Mouse (Mus musculus) adipocyte (in vitro differentiated cells): Measurements from ENCODE around the gene S100a7a.

ENCODE experiments used
- DNase-seq: peaks from one replicate; pipeline ENCODE4 v3.0.0-alpha.2; 2016; ENCODE audit warnings: low spot score

Gene S100a7a

DNA sequence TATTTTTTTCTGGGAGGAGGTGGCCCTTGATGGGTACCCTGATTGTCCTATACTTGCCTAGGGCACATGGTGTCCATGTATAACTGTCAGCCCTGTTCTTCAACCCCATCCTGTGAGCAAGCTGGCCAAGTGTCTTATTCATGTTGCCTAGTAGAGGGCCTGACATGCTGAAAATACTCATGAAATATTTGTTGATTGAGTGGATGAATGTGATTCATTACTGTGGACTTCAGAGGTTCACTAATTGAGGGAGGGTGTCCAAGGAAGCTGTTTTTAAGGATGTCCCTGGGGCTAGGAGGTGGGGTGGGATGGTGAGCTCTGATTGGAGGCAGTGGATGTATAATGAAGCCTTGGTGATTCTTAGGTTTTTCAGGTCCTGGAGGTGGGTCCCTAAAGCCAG lies at the start of gene S100a7a:
Gene S100a7a (plus strand): TSS at position 301 of the 400 bp plus-strand sequence.
- DNase-seq = no peak

DNA sequence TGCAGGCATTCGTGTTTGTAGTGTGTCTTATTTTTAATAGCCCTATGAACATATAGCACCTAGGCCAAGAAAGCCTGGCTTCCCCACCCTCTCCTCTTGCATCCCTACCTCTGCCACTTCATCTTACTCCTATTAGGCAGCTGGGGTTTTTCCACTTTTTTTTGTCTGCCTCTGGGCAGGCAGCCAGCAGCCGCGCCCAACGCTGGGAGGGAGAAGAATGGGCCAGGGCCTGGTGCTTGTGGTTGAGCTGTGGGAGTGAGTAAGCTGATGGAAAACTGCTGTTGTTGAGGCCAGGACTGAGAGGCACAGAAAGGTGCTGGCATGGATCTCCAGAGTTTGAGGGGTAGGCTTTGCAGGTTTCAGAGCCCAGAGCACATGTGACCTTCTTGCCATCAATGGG lies 49.4 kb upstream of the S100a7a start:
- peak; percentile 89 for DNase-seq

DNA sequence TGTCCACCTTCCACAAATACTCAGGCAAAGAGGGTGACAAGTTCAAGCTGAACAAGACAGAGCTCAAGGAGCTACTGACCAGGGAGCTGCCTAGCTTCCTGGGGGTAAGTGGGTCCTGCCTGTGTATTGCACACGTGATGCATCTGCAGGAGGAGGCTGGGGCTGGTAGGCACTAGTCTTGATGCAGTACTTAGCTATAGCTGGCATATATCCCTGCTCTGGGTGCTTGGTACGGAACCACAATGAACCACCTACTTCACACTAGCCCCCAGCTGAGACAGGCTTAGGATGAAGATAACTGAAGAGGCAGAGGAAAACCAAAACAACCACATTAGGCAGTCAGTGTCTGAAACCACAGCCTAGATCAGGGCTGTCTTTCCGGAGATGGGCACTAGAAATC lies 48.8 kb upstream of the S100a7a start:
- DNase-seq = no peak

DNA sequence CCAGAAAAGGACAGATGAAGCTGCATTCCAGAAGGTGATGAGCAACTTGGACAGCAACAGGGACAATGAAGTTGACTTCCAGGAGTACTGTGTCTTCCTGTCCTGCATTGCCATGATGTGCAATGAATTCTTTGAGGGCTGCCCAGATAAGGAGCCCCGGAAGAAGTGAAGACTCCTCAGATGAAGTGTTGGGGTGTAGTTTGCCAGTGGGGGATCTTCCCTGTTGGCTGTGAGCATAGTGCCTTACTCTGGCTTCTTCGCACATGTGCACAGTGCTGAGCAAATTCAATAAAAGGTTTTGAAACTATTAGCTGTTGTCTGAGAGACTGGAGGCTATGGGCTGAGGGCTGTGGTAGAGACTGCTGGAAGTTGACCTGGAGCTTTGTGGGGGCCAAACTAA lies 48.1 kb upstream of the S100a7a start:
- DNase-seq = no peak

DNA sequence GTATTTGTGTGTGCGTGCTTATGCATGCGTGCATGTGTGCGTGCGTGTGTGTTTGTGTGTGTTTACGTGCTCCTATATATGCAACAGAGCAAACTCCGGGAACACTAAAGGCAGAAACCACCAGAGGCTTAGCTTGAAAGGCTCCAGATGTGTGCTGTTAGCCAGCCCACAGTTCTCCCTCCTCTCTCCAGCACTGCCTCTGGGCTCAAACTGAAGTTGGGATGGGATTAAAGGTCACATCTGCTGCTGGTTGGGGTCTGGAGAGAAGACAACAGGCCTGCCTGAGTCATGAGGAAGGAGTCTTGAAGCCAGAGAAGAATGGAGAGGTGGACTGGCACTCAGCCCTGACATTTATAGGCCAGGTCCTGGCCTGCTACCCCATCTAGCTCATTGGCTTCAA lies 47.6 kb upstream of the S100a7a start:
- peak; percentile 63 for DNase-seq

DNA sequence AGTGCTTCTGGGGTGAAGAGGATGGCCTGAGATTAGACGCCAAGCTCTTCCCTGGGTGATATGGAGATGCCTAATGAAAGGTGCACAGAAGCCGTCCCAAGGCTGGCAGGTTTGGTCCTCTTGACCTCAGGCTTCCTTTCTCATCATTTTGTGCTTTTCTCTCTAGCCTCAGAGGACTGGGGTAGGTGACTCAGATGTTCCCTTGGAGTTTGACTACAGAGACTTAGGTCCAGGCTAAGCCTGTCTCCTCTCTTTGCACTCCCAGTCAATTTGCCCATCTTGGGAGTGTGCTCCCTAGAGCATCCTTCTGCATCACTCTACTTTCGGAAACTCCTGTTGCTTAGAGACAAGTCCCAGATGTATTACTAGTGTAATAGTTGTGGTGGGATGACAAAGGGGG lies 46.5 kb upstream of the S100a7a start:
- DNase-seq = no peak

DNA sequence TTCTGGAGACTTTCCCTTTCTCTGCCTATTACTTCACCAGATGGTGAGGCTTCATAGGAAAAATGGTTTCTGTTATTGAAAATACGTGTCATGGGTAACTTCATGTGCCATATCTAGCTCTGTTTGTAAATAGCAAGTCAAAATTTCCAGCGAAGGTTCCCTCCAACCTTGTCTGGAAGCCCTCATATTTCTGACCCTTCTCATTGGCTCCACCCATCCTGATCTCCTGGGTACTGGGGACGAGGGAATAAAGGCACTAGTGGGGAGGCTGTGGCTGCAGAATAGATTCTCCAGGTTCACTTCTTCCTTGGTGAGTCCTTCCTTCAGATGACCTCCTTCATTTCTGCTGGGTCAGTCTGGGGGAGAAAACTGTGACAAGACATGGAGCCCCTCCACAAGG lies 45.6 kb upstream of the S100a7a start, which contains the start of gene S100a5:
Gene S100a5 (plus strand): TSS at position 301 of the 400 bp plus-strand sequence.
- DNase-seq = no peak

DNA sequence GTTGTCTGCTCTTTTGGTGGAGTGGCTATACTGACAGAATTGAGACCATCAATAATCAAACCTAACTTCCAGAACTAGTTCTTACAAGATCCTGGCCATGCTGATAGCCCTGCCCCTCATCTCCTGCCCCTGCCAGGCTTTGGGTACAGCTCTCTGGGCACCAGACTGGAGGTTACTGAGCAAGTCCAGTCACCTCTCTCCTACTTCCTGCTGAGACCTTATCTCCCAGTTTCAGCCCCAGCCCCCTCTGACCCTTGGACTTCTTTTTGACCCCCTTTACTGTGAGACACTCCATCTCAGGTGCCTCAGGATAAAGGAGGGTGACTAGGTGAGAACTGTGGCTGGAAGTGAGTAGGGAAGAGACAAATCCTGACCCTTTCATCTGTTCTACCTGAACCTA lies 44.7 kb upstream of the S100a7a start:
- no peak for DNase-seq

DNA sequence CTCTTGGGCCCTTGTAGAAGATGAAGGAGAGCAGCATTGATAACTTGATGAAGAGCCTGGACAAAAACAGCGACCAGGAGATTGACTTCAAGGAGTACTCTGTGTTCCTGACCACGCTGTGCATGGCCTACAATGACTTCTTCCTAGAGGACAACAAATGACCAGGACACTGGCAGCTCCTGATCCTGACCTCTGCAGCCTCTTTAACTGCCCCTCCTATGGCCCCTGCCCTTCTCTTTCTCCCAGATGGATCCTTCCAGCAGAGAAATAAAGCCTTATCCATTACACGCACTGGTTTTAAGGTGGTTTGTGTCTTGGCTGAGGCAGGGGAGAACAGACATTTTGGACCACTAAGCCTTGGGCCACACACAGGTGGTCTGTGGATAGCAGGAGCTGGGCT lies 42.3 kb upstream of the S100a7a start:
- no peak for DNase-seq

DNA sequence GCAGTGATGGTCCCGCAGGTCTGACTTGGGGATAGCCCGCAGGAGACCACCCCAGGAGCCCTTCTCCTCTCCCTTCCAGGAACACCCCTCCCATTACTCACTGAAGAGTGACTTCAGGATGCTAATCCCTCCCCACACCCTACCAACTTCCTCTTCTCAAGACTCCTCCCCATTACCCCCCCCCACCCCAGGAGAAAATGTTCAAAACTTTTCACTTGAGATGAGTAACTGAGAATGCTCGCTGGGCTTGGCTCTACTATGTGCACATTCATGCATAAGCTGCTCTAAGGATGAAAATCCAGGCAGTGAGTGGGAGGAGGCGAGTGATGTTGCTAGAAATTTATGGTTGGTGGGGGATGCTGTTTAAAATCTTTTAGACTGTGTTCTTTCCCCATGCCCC lies 41.8 kb upstream of the S100a7a start:
- no peak for DNase-seq

DNA sequence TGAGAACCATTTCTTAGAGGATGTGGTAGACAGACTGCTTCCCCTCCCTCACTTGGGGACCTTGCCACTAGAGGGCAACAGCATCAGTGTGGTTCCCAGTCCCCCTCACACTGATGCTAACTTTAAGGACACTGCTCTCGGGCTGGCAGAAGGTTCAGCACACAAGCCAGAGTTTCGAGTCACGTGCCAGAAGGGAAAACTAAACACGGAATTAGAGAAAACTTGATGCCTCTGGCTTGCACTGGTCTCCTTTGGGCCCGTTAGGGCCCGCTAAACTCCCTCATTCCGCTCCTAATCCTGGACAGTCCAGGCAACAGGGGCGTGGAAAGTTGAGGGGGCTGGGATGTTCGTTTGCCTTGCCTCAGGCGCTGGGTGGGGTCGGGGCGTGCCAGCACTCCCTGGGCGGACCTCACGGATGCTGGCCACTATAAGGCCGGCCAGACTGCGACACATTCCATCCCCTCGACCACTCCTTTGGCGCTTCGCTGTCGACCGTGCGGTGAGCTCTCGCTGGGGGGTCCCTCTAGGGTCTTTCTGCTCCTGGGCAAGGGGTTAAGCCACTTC lies 41.0 kb upstream of the S100a7a start, which contains the start of gene S100a6:
Gene S100a6 (plus strand): TSS at position 155 of the 564 bp plus-strand sequence.
- peak; percentile 87 for DNase-seq

DNA sequence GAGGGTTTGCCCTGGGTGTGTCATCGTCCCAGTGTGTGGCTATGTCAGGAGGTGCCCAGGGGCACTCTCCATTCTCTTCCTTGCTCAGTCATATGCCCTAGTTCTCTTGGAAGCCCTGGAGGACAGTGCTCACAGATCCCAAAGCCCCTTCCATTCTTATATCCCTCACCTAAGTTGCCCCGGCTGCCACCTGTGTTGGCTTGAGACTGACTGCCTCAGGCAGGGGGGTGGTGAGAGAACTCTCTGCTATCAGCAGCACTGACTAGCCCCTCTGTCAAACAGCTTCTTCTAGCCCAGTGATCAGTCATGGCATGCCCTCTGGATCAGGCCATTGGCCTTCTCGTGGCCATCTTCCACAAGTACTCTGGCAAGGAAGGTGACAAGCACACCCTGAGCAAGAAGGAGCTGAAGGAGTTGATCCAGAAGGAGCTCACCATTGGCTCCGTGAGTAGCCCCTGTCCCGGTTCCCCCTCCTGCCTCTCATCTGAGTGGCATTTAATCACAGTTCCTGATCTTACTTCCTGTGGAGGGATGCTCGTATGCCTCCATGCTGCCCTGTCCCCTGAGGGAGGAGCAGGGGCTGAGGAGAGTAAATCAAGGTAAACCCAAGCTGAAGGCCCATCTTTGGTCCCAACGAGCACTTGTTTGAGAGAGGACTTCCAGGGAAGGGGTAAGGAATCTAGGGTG lies 40.2 kb upstream of the S100a7a start:
- no peak for DNase-seq

DNA sequence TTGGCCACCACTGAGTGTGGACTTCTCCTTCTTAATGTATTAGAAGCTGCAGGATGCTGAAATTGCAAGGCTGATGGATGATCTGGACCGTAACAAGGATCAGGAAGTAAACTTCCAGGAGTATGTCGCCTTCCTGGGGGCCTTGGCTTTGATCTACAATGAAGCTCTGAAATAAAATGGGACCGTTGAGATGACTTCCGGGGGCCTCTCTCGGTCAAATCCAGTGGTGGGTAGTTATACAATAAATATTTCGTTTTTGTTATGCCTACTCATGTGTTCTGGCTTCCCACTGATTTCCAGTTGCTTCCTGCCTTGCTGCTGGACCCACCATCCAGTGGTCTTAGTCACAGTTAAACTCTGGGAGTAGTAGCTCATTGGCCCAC lies 39.7 kb upstream of the S100a7a start:
- DNase-seq = no peak

DNA sequence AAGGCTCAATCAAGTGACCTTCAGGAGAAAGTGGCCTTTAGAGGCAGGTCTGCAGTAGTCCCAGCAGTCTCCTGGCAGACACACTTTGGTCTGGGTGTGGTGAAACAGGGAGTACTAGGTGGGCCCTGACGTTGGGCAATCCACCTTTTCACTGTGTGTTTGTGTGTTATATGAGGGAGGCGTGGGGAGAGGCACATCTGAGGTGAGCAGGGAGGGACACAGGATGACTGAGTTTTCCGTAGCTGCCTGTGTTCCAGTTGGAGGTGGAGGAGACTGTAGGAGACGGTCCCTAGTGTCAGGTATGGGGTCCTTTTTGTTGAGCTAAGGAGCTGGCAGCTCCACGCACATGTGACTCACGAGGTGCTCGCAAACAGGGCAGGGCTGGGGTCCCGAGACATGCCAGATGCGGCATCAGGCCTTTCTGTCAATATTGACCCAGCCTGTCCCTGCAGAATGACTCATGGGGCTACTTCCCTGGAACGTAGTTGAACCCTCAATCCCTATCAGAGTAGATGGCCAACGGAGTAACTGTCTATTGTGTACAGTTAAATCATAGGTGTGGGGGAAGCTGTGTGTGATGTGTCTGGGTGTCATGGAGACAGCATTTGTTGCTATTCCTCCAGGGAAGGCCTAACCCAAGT lies 39.1 kb upstream of the S100a7a start:
- DNase-seq = no peak

DNA sequence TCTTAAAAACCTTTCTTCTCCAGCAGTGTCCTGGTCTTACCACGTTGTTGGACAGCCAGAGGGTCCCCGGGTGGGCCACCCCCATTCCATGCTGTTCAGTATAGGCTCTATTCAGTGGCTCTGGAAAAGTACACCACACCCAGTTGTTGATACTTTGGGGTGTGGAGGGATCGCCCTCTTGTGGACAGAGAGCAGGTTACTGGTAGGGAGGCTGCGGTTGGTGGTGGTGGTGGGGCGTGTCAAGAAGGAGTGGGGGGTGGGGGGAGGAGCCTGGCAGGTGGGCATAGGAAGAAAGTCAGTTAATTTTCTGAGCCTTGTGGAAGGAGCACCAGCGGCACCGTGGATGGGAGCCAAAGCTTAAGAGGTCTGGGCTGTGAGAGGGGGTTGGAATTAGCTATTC lies 38.4 kb upstream of the S100a7a start:
- DNase-seq = peak; percentile 91

DNA sequence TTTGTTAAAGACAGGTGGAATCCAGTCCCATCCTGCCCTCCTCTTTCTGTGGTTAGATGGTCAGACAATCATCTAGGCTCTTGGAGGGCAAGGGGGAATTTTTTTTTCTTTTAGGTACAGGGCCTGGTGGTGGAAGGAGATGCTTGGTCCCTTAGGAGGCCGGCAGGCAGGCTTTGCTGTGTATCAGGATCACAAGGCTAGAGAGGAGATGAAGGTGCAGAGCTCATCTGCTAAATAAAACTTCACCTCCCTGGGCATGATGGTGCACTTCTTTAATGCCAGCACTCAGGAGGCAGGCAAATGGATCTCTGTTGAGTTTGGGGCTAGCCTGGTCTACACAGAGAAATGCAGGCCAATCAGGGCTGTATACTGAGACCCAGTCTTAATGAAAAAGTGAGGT lies 37.9 kb upstream of the S100a7a start:
- DNase-seq = no peak

DNA sequence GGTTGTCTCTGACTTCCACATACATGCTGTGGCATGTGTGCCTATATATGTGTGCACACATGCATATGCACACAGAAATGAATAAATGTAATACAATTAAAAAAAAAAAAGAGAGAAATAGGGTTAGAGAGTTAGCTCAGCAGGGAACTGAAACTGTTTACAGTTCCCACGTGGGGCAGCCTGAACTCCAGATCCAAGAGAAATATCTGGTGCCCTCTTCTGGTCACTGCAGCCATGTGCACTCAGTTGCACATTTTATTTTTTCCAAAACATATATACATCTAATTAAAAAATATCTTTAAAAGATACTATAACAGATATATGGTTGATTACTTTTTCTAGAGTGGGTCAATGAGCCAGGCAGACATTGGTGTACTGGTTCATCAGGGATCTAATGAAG lies 36.2 kb upstream of the S100a7a start:
- no peak for DNase-seq

DNA sequence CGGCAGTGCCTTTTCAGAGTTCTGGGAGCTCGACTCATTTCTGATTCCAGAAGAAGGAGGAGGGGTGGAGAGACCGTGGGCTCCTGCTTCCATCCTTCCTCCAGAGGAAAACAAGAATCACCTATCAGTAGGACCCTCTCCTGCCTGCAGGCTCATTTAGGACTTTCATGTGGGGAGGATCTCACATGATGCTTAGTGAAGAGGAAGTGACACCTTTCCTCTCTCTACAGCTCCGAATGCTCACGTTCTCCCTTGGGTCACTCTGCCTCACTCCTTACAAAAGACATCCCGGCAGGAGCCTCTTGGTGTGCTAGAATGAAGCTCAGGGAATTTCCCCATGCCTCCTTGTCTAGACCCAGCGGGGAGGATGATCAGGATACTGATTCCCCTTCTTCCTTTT lies 32.3 kb upstream of the S100a7a start:
- no peak for DNase-seq

DNA sequence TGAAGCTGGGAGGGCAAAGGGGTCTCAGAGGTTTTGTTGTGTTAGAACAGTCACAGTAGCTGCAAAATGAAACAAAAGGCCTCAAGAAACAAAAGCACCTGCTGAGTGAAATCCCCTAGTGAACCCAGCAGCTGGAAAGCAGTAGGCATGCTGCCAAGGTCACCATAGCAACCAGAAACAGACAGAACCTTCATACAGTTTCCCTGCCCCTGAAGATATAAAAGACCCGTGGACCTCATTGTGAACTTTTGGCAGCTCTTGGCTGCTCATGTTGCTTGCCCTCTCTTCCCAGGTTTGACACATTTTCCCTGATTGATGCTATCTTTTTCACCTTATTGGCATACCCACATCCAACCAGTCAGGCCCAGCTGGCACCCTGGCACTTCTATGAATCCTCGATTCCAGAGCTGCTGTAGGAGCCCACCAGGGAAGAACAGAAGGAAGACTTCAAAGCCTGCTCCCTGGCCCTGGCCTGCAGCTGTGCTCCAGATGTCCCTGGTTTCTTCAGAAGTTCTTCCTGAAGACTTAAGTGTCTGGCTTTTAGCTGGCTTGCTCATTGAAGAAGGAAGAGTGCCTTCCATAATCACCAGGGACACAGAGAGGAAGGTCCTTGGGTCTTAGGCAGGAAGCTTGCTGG lies 30.3 kb upstream of the S100a7a start:
- peak; percentile 50 for DNase-seq

DNA sequence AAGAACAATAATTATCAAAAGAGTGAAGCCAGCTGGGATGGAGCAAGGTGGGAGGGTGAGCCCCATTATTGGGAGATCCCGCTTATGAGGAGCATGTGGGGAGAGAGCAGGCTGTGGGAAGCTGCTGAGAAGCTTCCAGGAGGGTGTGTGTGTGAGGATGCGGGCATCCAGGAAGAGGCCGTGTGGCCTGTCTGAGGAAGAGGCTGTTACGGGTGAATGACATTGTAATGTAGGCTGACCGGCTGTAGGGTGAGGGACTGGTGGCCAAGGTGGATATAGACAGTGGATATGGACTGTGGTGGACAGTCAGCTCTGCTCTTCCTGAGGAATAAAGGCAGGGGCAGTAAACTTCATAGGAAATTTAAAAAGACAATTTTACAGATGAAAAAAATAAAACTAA lies 28.3 kb upstream of the S100a7a start:
- no peak for DNase-seq

DNA sequence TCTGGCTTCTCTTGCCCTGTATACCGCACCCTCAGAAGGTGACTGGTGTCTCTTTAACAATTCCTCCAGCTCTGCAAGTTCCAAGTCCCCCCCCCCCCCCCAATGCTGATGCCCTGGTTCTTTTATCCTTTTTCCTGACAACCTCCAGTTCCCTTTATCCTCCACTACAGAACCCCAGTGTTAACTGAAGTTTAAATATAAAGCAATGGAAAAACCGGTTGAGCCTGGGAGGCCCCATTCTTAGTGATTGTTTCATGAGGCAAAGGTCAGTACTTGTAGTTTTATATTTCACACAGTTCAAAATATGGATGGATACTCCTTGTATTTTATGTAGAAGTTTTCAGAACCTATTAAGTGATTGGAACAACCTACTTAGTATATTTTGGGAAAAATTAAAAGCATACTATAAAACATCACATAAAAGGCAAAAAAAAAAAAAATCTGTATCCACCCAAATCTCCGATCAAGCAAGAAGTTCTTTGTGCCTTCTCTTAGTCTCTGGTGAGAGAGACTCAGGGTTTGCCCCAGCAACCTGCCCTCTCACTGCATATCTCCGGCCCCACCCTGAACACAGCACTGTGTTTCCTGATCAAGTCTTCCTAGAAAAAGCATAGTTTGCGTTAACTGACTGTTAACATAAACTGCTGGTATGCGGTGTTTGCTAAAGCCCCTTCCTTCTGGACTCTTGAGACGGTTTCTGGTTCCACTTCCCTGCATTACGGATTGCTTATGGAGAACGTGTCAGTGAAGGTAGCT lies 27.4 kb upstream of the S100a7a start:
- DNase-seq = no peak

DNA sequence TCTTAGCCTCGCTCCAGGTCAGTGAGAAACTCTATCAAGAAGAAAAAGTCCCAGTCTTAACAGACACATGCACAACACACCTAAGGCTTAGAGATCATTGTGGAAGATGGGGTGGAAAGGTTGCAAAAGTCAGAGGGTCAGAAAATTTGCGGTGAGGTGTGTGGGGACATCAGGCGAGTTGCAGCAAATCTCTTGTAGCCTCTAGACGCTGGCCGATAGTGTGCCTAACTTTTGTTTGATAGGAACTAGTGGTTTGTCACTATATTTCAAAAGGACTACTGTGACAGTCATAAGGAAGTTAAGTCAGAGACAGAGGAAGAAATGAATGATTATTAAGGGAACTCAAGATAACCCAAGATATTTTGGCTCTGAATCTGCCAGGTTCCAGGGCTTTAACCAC lies 26.5 kb upstream of the S100a7a start:
- DNase-seq = no peak
